Mouse (Mus musculus) brain, embryonic 14.5 days (tissue): ENCODE measurements at regions not wholly inside any gene's neighbourhood (a gene's known extent, or its start where the extent isn't known, plus 50 kb on each side); places are given as distances from the start of the nearest gene placed in this dataset.

Experiments
- CTCF ChIP-seq: fragments of 200-500 bp; IDR thresholded peaks from 2 replicates; pipeline ENCODE4 v1.5.1; 2012; ENCODE audit warnings: inconsistent platforms, mild to moderate bottlenecking, moderate library complexity, borderline replicate concordance; ENCODE audit not compliant: insufficient read depth, insufficient read length; ENCODE audit errors: extremely low read depth
- POLR2A ChIP-seq: fragments of 200-500 bp; IDR thresholded peaks from 2 replicates; pipeline ENCODE4 v1.6.1; 2012; ENCODE audit warnings: mild to moderate bottlenecking, inconsistent platforms, borderline replicate concordance; ENCODE audit not compliant: poor library complexity, insufficient read depth, insufficient read length, severe bottlenecking; ENCODE audit errors: extremely low read depth

DNA sequence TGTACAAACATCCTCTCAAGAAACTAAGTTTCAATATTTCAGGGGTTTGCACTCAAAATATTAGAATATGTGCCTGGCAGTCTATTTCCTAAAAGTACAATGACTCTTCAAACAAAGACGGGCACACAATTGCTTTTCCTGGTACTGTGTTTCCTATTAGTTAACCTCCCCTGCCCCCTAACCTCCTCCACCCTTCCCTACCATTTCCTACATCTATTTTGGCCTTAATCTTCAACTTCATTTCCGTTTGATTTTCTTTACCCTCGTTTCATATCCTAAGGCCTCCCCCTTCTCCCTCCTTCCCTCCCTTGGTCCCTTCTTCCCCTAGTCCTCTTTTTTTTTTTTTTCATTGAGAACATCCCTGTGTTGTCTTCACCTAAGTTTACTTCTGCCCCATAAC lies 50.8 kb upstream of the Adgrl2 start:
- no peak for TF ChIP-seq POLR2A
- no peak for TF ChIP-seq CTCF
